Mouse (Mus musculus) kidney, postnatal 4 days (tissue): ENCODE measurements around the gene Col6a4.

Source experiments
- DNase-seq, 2 experiments: peaks; one replicate each; pipeline ENCODE4 v3.0.0; 2021; ENCODE audit warnings: mixed read lengths in 2 of 2

Gene Col6a4

GRCm38 (mm10) chr9:106096683-106097082 lies at the start of gene Col6a4:
TSS of gene Col6a4 (minus strand) at chr9:106096783.
- peak; percentile 27 to 48 for DNase-seq

GRCm38 (mm10) chr9:106145582-106145981 lies 49.0 kb upstream of the Col6a4 start:
- DNase-seq: no peak

GRCm38 (mm10) chr9:106144176-106144575 lies 47.6 kb upstream of the Col6a4 start:
- DNase-seq: no peak

DNA sequence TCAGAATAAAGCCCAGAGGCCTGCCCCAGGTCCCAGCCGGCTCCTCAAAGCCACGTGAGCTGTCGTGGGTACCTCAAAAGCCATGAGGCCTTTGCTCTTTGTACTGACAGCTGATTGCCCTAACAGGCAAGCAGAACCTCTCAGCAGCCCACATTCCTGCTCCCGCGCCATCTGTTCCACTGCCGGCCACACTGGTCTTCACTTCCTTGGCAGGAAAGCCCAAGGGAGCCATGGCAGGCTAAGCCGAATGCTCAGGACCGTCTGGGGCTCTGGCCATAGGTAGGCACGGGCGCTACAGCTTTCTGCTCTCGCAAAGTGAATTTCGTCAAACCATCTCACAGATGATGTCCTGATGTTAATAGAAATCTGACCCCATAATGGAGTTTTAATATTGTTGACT lies 45.4 kb upstream of the Col6a4 start:
- DNase-seq: no peak

DNA sequence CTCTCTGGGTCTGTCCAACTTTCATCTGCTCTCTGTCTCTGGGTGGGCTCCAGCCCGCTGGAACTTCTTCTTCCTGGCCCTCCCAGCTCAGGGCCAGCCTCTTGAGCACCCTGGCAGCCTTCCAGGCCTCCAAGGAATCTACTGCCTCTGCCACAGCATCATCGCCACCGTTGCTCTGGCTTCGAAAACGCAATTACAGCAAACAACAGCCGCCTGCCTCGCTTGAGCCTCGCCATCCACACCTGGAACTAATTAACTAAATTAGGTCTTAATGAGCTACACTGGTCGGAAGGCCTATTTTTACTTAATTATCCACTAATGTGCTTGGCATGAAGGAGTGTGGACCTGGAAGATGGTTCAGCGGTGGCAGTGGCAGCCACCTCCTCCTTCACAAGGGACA lies 43.2 kb upstream of the Col6a4 start:
- DNase-seq: peak; percentile 43 to 56

GRCm38 (mm10) chr9:106137671-106138216 lies 41.2 kb upstream of the Col6a4 start:
- DNase-seq: no peak

DNA sequence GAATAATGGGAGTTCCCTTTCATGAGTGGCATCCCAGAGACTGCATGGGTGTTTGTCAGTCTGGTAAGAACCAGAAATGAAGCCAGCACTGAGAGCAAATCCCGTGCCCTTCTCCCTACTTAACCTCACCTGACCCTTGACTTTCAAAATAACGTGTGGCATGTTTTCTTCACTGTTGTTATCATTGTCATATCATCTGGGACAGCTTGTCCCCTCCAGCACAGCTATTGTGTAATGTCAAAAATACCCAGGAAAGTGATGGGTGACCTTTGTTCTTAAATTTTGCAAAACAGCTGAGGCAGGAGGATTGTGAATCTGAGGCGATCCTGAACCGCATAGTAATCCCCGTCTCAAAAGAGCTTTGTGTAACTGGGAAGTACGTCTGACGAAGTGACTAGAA lies 33.7 kb upstream of the Col6a4 start:
- DNase-seq: no peak

GRCm38 (mm10) chr9:106129072-106129471 lies 32.5 kb upstream of the Col6a4 start:
- no peak for DNase-seq

DNA sequence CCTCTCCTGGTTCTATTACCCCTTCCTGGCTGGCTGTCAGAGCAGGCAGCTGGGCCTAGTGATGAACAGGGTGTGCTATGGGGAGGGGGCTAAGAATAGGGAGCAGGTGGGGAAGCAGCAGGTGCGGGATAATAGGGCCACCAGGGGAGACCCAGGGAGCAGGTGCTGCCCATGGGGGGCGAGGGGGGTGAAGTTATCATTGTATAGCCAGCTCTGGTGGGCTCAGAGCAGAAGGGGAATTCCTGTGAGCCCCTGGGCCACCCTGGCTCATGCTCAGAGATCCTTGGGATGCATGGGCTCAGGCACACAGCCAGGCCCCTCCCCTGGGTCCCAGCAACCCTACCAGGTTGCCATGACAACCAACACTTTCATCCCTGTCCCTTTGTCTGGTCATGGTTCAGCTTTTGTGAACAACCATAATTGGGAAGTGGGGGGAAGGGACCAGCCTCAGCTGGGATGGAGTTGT lies 30.2 kb upstream of the Col6a4 start:
- DNase-seq: no peak

DNA sequence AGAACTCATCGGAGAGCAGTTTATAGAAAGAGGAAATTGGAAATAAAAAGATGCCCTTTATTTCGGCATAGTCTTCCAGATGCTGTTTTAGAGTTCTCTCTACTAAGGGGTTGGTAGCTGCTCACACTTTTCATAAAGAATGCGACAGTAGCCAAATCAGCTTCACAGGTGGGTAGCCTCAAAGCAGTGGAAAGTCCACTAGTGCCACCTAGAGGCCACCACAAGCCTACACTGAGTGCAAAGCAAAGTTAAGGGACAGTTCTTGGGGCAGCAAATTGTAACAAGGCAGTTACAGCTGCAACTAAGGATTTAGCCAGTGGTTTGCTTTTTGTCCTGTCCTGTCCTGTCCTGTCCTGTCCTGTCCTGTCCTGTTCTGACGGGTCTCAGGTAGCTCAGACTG lies 27.0 kb upstream of the Col6a4 start:
- DNase-seq: peak; percentile 54 to 62

DNA sequence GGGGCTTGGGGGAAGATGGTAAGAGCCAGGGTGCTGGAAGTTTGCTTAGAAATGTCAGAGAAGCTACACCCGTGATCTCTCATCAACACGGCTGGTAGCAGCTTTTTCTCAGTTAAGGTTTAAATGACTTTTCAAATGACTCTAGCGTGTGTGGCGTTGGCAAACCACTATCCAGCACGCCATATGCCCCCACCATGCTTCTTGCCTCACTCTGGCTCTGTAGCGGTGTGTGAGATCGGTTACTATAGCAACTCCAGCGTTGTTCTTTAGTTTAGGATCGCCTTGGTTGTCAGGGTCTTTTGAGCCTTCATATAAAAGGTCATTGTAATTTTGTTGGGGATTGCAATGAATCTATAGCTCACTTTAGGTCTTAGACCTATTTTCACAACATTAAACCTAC lies 22.5 kb upstream of the Col6a4 start:
- DNase-seq: no peak

DNA sequence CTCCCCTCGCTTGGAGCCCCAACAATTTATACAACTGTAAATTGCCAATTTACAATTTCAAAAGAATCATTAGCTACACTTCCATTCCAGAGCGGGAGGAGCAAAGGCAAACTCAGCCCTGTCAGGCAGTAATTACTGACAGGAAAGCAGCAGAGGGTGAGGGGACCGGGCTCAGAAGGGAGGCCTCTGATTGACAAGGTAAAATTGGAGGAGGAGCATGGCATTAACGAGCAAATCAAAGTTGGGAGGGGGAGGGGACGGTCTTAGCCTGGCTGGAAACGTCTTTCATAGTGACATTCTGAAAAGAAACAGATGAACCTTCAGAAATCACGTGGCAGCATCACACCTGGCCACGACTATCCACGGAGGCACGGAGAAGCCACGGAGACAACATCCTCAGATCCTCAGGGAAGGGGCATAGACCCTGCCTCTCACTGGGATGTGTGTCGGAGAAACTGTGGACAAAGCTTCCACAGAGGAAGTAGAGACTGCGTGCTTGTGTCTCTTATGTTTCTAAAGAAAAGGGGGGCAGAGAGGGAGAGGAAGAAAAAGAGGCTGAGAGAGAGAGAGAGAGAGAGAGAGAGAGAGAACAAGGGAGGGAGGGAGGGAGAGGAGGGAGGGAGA lies 19.3 kb upstream of the Col6a4 start:
- peak in 1 of 2 experiments; percentile 14 for DNase-seq

- peak; percentile 89 to 91 for DNase-seq
Measured at GRCm38 (mm10) chr9:106112770-106113423, 16.3 kb upstream of the Col6a4 start.

DNA sequence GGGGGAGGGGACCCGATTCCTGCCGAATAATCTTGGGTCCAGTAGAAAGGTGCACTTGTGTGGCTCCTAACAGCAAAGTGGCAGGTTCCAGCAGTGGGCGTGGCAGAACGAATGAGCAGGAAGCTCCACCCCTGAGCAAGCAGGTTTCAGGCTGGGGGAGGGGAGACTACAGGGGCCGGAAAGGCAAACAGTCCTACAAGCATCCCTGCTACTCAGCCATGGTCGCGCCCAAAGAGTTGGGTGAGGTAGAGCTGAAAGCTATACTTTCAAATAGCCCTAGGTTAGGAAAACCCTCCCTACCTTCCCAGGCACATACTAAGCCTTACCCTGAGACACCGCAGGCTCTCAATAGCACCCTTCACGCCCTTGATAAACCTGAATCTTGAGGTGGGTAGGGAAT lies 9.7 kb upstream of the Col6a4 start:
- no peak for DNase-seq

- DNase-seq: peak; percentile 32 to 56
Measured at GRCm38 (mm10) chr9:106104401-106104800, 7.8 kb upstream of the Col6a4 start.

DNA sequence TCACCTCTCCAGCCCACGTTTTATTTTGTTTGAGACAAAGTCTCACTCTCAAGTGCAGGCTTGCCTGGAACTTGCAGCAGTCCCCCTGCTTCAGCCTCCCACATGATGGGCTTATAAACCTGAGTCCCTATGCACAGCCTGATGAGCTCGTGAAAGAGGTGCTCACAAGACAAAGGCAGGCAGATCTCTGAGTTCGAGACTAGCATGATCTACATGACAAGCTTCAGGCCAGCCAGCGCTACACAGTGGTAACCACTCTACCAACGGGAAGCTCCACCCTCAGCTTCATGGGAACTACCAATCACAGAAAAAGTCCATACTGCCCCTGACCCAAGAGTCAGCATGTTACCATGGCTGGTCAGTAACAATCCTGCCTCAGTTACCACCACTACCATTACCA lies 4.6 kb upstream of the Col6a4 start:
- DNase-seq: no peak

DNA sequence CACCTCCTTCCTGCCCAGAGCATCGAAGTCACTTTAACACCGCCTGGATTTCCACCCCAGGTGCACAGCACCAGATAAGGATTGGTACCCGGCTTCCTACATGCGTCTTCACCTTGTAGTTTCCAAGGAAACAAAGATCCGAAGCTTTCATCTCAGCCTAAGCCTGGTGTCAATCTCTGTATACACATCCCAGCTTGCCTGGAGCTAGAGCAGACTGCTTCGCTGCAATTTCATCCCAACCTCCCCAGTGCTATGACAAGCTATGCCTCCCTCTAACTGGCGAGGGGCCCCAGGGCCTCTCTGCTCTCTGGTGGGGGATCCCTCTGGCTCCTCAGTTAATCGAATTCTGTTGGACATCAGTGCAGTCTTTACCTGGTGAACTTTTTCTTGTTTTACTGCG lies 3.7 kb upstream of the Col6a4 start:
- no peak for DNase-seq

DNA sequence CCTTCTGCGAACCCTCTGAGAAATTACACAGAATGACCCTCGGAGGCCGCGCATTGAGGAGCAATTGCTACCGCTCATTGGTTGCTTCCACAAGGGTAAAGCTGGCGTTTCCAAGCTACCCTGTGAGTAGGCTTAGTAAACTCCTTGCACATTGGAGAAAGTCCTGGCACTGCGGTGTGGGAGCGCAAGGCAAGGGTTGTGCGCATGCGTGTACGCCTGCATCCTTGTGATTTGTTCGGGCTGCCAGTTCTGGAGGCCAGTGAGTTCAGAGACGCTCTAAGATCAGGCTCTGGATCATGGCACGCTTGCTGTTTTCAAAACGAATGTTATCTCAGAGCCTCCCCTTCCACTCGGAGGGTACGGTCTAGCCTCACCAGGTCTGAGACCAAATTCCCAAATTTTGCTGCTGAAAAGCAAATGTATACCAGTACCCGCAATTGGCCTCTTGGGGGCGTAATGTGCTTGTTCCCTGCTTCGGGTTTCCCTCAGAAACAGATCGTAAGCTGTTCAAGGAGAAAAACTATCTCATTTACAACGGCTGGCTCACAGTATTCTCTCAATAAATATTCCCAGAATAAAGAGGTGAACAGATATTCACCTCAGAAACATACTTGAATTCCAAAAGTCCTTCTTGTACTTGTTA lies 2.9 kb upstream of the Col6a4 start:
- DNase-seq: no peak

- peak; percentile 59 to 67 for DNase-seq
Measured at GRCm38 (mm10) chr9:106081528-106081927, 15.1 kb downstream of the Col6a4 start.

DNA sequence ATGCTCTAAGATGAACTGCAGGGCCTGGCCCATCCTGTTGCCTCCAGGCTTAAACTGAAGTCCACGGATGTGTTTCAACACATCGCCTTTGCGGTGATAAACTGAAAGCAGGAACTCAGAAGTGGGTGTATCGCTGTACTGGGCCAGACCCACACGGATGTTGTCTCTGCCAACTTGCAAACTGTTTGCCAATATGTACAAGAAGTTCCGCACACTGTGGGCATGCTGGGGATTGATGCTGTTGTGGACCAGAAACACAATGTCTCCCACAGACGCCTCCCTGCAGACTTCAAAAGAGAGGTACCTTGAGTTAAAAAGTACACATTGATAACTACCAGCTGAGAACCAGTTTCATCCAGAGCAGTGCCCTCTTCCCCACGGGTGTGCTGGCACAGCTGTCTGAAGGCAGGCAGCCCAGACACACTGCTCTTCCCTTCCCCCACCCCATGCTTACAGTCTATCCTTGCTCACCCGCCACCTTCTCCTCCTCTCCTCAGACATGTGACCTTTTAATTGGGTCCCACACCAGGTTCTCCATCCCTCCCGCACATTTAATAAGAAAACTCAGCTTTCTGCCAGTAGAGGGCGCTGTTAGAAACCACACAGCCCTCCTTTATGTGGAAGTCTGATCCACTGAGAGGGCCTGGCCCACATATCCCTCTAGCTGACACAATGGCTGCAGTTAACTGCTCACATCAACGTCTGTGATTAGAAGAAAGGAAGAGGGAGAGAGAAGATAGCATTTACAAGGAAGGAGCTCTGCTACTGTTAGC lies 16.1 kb downstream of the Col6a4 start:
- DNase-seq: peak; percentile 37 to 47

DNA sequence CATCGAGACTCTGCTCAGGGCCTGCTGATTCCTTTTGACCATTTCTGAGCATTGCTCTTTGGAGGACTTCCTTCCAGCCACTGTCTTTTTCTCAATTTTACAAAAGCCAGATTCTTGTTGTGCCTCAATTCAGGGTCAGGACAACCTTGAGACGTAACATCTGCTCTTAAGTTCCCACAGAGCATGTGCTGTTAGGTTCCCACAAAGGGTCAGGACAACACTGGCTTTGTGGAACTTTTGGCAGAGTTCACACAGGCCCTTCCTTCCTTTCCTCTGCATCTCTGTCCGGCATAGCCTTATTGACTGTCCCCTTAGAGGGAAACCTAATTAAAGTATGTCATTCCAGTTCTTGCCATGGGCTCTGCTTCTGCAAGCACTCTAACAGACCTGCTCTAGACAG lies 18.6 kb downstream of the Col6a4 start:
- peak; percentile 16 to 39 for DNase-seq

DNA sequence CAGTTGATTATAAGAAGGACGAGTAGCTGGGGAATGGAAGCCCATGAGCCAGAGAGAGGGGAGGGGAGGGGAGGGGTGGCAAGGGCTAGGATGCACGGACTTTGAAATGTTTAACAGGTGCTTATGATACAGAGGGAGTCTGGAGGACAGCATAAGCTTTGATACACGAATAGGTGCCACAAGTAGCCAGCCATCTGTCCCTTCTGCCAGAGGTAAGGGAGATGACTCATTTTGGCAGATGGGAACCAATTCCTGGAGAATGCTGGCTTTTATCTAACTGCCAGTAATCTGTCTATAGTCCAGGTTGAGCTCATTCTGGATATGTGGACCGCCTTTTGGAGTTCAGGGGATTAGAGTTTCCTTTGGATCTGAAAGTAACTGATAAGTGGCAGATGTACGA lies 20.3 kb downstream of the Col6a4 start:
- DNase-seq: no peak

GRCm38 (mm10) chr9:106073956-106074355 lies 22.6 kb downstream of the Col6a4 start:
- DNase-seq: no peak
